Mouse (Mus musculus) ES-E14 (cell line): ENCODE measurements around the gene Rtraf.

Source experiments
- CHD2 ChIP-seq: IDR thresholded peaks from 2 replicates; pipeline ENCODE4 v1.6.1; 2014; ENCODE audit warnings: mild to moderate bottlenecking, low read depth, low read length, inconsistent platforms
- HCFC1 ChIP-seq: IDR thresholded peaks from 2 replicates; pipeline ENCODE4 v1.6.1; 2012; ENCODE audit warnings: low read length, inconsistent platforms, borderline replicate concordance; ENCODE audit not compliant: insufficient read depth
- MAFK ChIP-seq: IDR thresholded peaks from 2 replicates; pipeline ENCODE4 v1.6.1; 2014; ENCODE audit warnings: mild to moderate bottlenecking, low read depth, low read length, inconsistent platforms; ENCODE audit not compliant: insufficient read depth
- ZC3H11A ChIP-seq: IDR thresholded peaks from 2 replicates; pipeline ENCODE4 v1.6.1; 2012; ENCODE audit warnings: low read depth, mild to moderate bottlenecking, inconsistent platforms, low read length, borderline replicate concordance
- ZNF384 ChIP-seq: IDR thresholded peaks from 2 replicates; pipeline ENCODE4 v1.6.1; 2012; ENCODE audit warnings: low read depth, low read length, inconsistent platforms

DNA sequence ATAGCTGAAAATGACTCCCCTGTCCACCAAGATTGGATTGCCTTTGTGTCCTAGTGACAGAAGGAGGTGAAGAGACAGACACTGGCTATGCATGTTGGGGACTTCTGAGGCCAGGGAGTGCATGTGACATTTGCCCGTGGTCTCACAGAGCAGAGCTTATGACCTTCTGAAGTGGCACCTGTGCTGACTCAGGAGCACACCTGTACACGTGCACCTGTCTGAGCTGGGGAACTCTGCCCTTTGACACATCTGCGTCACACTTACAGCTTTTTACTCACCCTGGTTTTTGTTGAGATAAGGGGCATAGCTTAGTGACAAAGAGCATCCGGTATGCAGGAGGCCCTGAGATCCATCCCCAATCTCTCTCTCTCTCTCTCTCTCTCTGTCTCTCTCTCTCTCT, 48.1 kb downstream of the Rtraf start:
- TF ChIP-seq MAFK (no peak), CHD2 (no peak), HCFC1 (no peak), ZC3H11A (no peak), ZNF384 (no peak)
